Mouse (Mus musculus): ENCODE data around the gene Sde2. TPM values are rescaled to one million over a fixed set of nuclear protein-coding genes. Genes with fewer than 3 reads are reported as not detected.

Sde2 gene
- polyA plus RNA-seq, 1 experiment from 2014 or later = 32.1 TPM

DNA sequence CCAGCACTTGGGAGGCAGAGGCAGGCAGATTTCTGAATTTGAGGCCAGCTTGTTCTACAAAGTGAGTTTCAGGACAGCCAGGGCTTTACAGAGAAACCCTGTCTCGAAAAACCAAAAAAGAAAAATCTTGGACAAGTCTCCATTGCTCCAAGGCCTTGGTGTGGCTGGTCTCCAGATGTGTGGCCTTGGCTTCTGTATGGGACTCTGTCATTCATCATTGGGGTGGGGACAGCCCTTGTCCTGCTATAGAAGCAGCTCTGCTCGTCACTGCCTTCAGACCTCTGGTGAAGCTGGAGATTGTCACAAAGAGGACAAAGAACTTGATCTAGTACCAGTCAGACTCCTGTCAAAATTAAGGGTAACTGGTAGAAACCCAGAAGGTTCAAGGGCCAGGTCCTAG is 23.7 kb downstream of the Sde2 start:
- 88% methylated on average over 2 of the region's 2 CpGs for WGBS
- H3K4me2 ChIP-seq (ENCODE audit: low read length) = no peak overlapping the region
- H3K4me3 ChIP-seq (ENCODE audit: low read depth, low read length) = no peak overlapping the region
- no peak for ATAC-seq
- H3K27ac ChIP-seq (ENCODE audit: low read length) = no peak overlapping the region
- no peaks in the 10 kb centered on the region for H3K36me3 ChIP-seq (ENCODE audit: control insufficient read depth, insufficient read depth, low read length)
- H3K9me3 ChIP-seq (replicated peaks; ENCODE audit: control insufficient read depth, low read length, poor library complexity, severe bottlenecking) = no peaks in the 10 kb centered on the region
- no peaks in the 10 kb centered on the region for H3K27me3 ChIP-seq (ENCODE audit: control insufficient read depth, insufficient read depth, low read depth, low read length)
- no peaks in the 10 kb centered on the region for H3K4me1 ChIP-seq (ENCODE audit: control insufficient read depth, insufficient read depth, low read length)
- no peak overlapping the region for H3K9ac ChIP-seq (ENCODE audit: low read depth, low read length)

- no peaks in the 10 kb centered on the region for H3K9me3 ChIP-seq (replicated peaks; ENCODE audit: control insufficient read depth, low read length, poor library complexity, severe bottlenecking)
- no peak overlapping the region for H3K9ac ChIP-seq (ENCODE audit: low read depth, low read length)
- H3K27ac ChIP-seq (ENCODE audit: low read length) = no peak overlapping the region
- H3K4me1 ChIP-seq (ENCODE audit: control insufficient read depth, insufficient read depth, low read length) = no peaks in the 10 kb centered on the region
- no peaks in the 10 kb centered on the region for H3K36me3 ChIP-seq (ENCODE audit: control insufficient read depth, insufficient read depth, low read length)
- 90% methylated on average over 9 of the region's 9 CpGs for WGBS
- no peak for ATAC-seq
- H3K27me3 ChIP-seq (ENCODE audit: control insufficient read depth, insufficient read depth, low read depth, low read length) = no peaks in the 10 kb centered on the region
- no peak overlapping the region for H3K4me3 ChIP-seq (ENCODE audit: low read depth, low read length)
- no peak overlapping the region for H3K4me2 ChIP-seq (ENCODE audit: low read length)
Observed at GRCm38 (mm10) chr1:180875126-180875525, 24.2 kb downstream of the Sde2 start.

DNA sequence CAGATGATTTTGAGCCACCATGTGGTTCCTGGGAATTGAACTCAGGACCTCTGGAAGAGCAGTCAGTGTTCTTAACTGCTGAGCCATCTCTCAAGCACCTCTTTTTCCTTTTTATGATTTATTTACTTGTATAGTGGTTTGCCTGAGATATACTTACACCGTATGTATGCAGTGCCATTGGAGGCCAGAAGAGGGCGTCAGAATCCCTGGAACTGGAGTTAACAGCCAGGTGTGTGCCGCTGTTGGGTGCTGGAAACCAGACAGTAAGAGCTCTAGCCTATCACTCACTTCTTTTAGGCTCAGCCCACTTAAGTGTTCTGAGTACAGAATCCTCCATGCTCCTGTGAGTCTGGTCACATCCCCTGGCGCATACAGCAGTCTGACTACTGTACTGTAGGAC is 26.5 kb downstream of the Sde2 start:
- Histone ChIP-seq H3K27ac (ENCODE audit: low read length) (no peak overlapping the region), H3K4me3 (ENCODE audit: low read depth, low read length) (no peak overlapping the region), H3K36me3 (ENCODE audit: control insufficient read depth, insufficient read depth, low read length) (no peaks in the 10 kb centered on the region), H3K9me3 (replicated peaks; ENCODE audit: control insufficient read depth, low read length, poor library complexity, severe bottlenecking) (no peaks in the 10 kb centered on the region), H3K4me2 (ENCODE audit: low read length) (no peak overlapping the region), H3K4me1 (ENCODE audit: control insufficient read depth, insufficient read depth, low read length) (no peaks in the 10 kb centered on the region), H3K9ac (ENCODE audit: low read depth, low read length) (no peak overlapping the region), H3K27me3 (ENCODE audit: control insufficient read depth, insufficient read depth, low read depth, low read length) (no peaks in the 10 kb centered on the region)
- no peak for ATAC-seq
- WGBS = 77% methylated on average over 4 of the region's 4 CpGs

GRCm38 (mm10) chr1:180881768-180882167 is 30.8 kb downstream of the Sde2 start:
- H3K9me3 ChIP-seq (replicated peaks; ENCODE audit: control insufficient read depth, low read length, poor library complexity, severe bottlenecking) = no peaks in the 10 kb centered on the region
- ATAC-seq = no peak
- no peaks in the 10 kb centered on the region for H3K36me3 ChIP-seq (ENCODE audit: control insufficient read depth, insufficient read depth, low read length)
- no peaks in the 10 kb centered on the region for H3K4me1 ChIP-seq (ENCODE audit: control insufficient read depth, insufficient read depth, low read length)
- no peaks in the 10 kb centered on the region for H3K27me3 ChIP-seq (ENCODE audit: control insufficient read depth, insufficient read depth, low read depth, low read length)
- H3K4me3 ChIP-seq (ENCODE audit: low read depth, low read length) = no peak overlapping the region
- 80% methylated on average over 3 of the region's 3 CpGs for WGBS
- no peak overlapping the region for H3K27ac ChIP-seq (ENCODE audit: low read length)
- H3K4me2 ChIP-seq (ENCODE audit: low read length) = no peak overlapping the region
- H3K9ac ChIP-seq (ENCODE audit: low read depth, low read length) = no peak overlapping the region

DNA sequence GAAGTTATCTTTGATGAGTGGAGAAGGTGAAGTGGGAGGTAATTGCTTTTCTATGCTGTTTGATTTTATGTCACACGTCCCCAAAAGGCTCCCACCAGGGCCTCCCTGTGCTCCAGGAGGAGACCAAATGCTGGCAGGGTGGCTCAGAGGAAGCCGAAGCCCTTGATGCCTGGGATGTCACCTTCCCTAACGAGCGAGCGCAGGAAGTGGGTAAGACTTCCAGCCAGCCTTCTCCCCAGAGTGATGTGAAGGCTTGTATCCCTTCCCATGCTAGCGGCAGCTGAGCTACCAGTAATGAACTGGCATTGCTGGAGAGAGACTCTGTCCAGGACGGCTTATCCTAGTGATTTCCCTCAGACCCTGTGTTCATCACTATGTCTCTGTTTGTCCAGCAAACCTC is 32.8 kb downstream of the Sde2 start:
- Histone ChIP-seq H3K4me3 (ENCODE audit: low read depth, low read length) (no peak overlapping the region), H3K4me2 (ENCODE audit: low read length) (no peak overlapping the region), H3K36me3 (ENCODE audit: control insufficient read depth, insufficient read depth, low read length) (no peaks in the 10 kb centered on the region), H3K27ac (ENCODE audit: low read length) (no peak overlapping the region), H3K9ac (ENCODE audit: low read depth, low read length) (no peak overlapping the region), H3K27me3 (ENCODE audit: control insufficient read depth, insufficient read depth, low read depth, low read length) (no peaks in the 10 kb centered on the region), H3K4me1 (ENCODE audit: control insufficient read depth, insufficient read depth, low read length) (no peaks in the 10 kb centered on the region; the same call in 1 of the 2 replicates), H3K9me3 (replicated peaks; ENCODE audit: control insufficient read depth, low read length, poor library complexity, severe bottlenecking) (no peaks in the 10 kb centered on the region)
- no peak for ATAC-seq
- 41% methylated on average over 7 of the region's 7 CpGs for WGBS

GRCm38 (mm10) chr1:180884484-180884883 is 33.6 kb downstream of the Sde2 start:
- H3K4me1 ChIP-seq (ENCODE audit: control insufficient read depth, insufficient read depth, low read length) = no peaks in the 10 kb centered on the region; the same call in 1 of the 2 replicates
- WGBS = 86% methylated on average over 9 of the region's 9 CpGs
- no peak overlapping the region for H3K4me3 ChIP-seq (ENCODE audit: low read depth, low read length)
- no peaks in the 10 kb centered on the region for H3K9me3 ChIP-seq (replicated peaks; ENCODE audit: control insufficient read depth, low read length, poor library complexity, severe bottlenecking)
- no peaks in the 10 kb centered on the region for H3K27me3 ChIP-seq (ENCODE audit: control insufficient read depth, insufficient read depth, low read depth, low read length)
- no peak overlapping the region for H3K9ac ChIP-seq (ENCODE audit: low read depth, low read length)
- H3K36me3 ChIP-seq (ENCODE audit: control insufficient read depth, insufficient read depth, low read length) = no peaks in the 10 kb centered on the region
- no peak overlapping the region for H3K4me2 ChIP-seq (ENCODE audit: low read length)
- ATAC-seq = no peak
- no peak overlapping the region for H3K27ac ChIP-seq (ENCODE audit: low read length)

DNA sequence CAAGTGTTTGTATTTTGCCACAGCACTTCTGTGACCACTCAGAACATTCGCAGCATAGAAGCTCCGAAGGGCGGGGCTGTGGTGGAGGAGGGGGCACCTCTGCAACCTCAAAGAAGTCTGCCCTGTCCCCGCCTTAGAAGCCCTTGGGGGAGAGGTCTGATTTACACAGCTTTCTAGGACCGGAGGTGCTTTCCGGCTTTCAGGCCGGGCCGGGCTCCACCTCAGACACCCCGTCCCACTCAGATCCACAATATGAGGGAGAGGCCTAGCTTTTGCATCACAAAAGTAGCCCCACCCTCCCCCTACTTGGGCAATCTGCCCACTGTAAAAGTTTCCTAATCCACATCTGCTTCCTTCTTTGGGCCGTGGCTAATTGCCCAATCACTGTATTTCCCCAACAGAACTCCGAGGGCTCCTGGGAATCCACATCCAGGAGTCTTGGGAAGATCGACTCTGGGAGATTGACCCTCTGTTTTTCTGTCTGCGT is 37.7 kb downstream of the Sde2 start:
- no peak overlapping the region; the same call in 1 of the 2 replicates for H3K9ac ChIP-seq (ENCODE audit: low read depth, low read length)
- H3K36me3 ChIP-seq (ENCODE audit: control insufficient read depth, insufficient read depth, low read length) = no peaks in the 10 kb centered on the region
- peaks cover 9% of the 10 kb centered on the region for H3K27me3 ChIP-seq (ENCODE audit: control insufficient read depth, insufficient read depth, low read depth, low read length)
- no peak overlapping the region for H3K4me3 ChIP-seq (ENCODE audit: low read depth, low read length)
- WGBS = 5% methylated on average over 13 of the region's 13 CpGs
- no peak for ATAC-seq
- no peak overlapping the region for H3K27ac ChIP-seq (ENCODE audit: low read length)
- H3K4me1 ChIP-seq (ENCODE audit: control insufficient read depth, insufficient read depth, low read length) = no peaks in the 10 kb centered on the region; the same call in 1 of the 2 replicates
- no peak overlapping the region for H3K4me2 ChIP-seq (ENCODE audit: low read length)
- no peaks in the 10 kb centered on the region for H3K9me3 ChIP-seq (replicated peaks; ENCODE audit: control insufficient read depth, low read length, poor library complexity, severe bottlenecking)

DNA sequence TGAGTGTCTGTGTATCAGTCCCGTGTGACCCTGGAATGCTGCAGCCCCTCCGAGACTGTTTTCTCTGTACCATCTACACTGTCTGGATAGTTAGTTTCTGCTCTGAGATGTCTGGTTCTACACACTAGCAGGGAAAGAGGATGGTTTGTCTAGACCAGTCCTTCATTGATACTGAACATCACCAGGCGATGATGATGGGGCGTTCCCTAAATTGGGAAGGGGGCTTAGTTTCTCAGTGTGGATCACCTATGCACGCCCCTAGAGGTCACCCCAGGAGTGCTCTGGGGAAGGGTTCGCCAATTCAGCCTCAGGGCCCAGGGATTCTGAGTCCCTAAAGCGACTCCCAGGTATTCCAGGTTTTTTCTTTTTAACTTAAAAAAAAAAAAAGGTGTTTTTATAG is 38.2 kb downstream of the Sde2 start:
- H3K9ac ChIP-seq (ENCODE audit: low read depth, low read length) = no peak overlapping the region
- H3K27me3 ChIP-seq (ENCODE audit: control insufficient read depth, insufficient read depth, low read depth, low read length) = peaks cover 10% of the 10 kb centered on the region
- 35% methylated on average over 7 of the region's 7 CpGs for WGBS
- H3K4me3 ChIP-seq (ENCODE audit: low read depth, low read length) = no peak overlapping the region
- H3K36me3 ChIP-seq (ENCODE audit: control insufficient read depth, insufficient read depth, low read length) = no peaks in the 10 kb centered on the region
- H3K27ac ChIP-seq (ENCODE audit: low read length) = no peak overlapping the region
- no peak overlapping the region for H3K4me2 ChIP-seq (ENCODE audit: low read length)
- no peak for ATAC-seq
- H3K4me1 ChIP-seq (ENCODE audit: control insufficient read depth, insufficient read depth, low read length) = no peaks in the 10 kb centered on the region; the same call in 1 of the 2 replicates
- H3K9me3 ChIP-seq (replicated peaks; ENCODE audit: control insufficient read depth, low read length, poor library complexity, severe bottlenecking) = no peaks in the 10 kb centered on the region

GRCm38 (mm10) chr1:180889841-180890240 is 38.9 kb downstream of the Sde2 start:
- no peak overlapping the region for H3K27ac ChIP-seq (ENCODE audit: low read length)
- H3K27me3 ChIP-seq (ENCODE audit: control insufficient read depth, insufficient read depth, low read depth, low read length) = peaks cover 12% of the 10 kb centered on the region
- H3K4me1 ChIP-seq (ENCODE audit: control insufficient read depth, insufficient read depth, low read length) = no peaks in the 10 kb centered on the region; the same call in 1 of the 2 replicates
- H3K9me3 ChIP-seq (replicated peaks; ENCODE audit: control insufficient read depth, low read length, poor library complexity, severe bottlenecking) = no peaks in the 10 kb centered on the region
- no peak overlapping the region for H3K4me3 ChIP-seq (ENCODE audit: low read depth, low read length)
- WGBS = 33% methylated on average over 6 of the region's 6 CpGs
- no peak overlapping the region for H3K4me2 ChIP-seq (ENCODE audit: low read length)
- no peak overlapping the region for H3K9ac ChIP-seq (ENCODE audit: low read depth, low read length)
- ATAC-seq = no peak
- H3K36me3 ChIP-seq (ENCODE audit: control insufficient read depth, insufficient read depth, low read length) = no peaks in the 10 kb centered on the region

All from midbrain, embryonic 16.5 days (tissue).